Mouse (Mus musculus) stomach, embryonic 14.5 days (tissue): ENCODE data around the gene Nfat5. TPM values are rescaled to one million over a fixed set of nuclear protein-coding genes. Genes with fewer than 3 reads are reported as not detected.

Source experiments
- ATAC-seq: fragments of 200-750 bp; cut with Nextera tagmentation; 2 replicates; pipeline ENCODE4 v1.8.0; 2017; ENCODE audit warnings: low read depth, moderate TSS enrichment; ENCODE audit not compliant: insufficient number of reproducible peaks, insufficient read depth, low FRiP score
- H3K27ac ChIP-seq: fragments of 300-500 bp; sonication (generic); 2 replicates; pipeline ENCODE4 v1.5.1; 2014; ENCODE audit warnings: mild to moderate bottlenecking, low read length, moderate library complexity, mixed read lengths
- H3K27me3 ChIP-seq: fragments of 300-500 bp; sonication (generic); 2 replicates; pipeline ENCODE4 v1.6.1; 2014; ENCODE audit warnings: low read length, control low read depth, mixed read lengths; ENCODE audit not compliant: control insufficient read depth, insufficient read depth
- H3K36me3 ChIP-seq: fragments of 300-500 bp; sonication (generic); 2 replicates; pipeline ENCODE4 v1.6.1; 2014; ENCODE audit warnings: mild to moderate bottlenecking, control low read depth, low read length, moderate library complexity, mixed read lengths; ENCODE audit not compliant: control insufficient read depth, insufficient read depth
- H3K4me1 ChIP-seq: fragments of 300-500 bp; sonication (generic); 2 replicates; pipeline ENCODE4 v1.6.1; 2014; ENCODE audit warnings: low read length, control low read depth, mixed read lengths; ENCODE audit not compliant: control insufficient read depth, insufficient read depth
- H3K4me2 ChIP-seq: fragments of 300-500 bp; sonication (generic); replicated peaks from 2 replicates; pipeline ENCODE4 v1.6.1; 2014; ENCODE audit warnings: low read depth, low read length, control low read depth
- H3K4me3 ChIP-seq: fragments of 300-500 bp; sonication (generic); 2 replicates; pipeline ENCODE4 v1.5.1; 2014; ENCODE audit warnings: low read depth, low read length, control low read depth
- H3K9ac ChIP-seq: fragments of 300-500 bp; sonication (generic); replicated peaks from 2 replicates; pipeline ENCODE4 v1.6.1; 2014; ENCODE audit warnings: low read depth, mild to moderate bottlenecking, control low read depth, low read length, moderate library complexity, mixed read lengths
- H3K9me3 ChIP-seq: fragments of 300-500 bp; sonication (generic); 2 replicates; pipeline ENCODE4 v1.6.1; 2016; ENCODE audit warnings: low read depth, low read length, control low read depth; ENCODE audit not compliant: control insufficient read depth
- WGBS: fragments of 180-500 bp; shearing (Covaris S2); extraction: QIAGEN DNeasy Blood & Tissue Kit; methylation state at CpG from one replicate; pipeline ENCODE4 v1.1.7; 2014; 5-methylcytosine and 5-hydroxymethylcytosine counted together
- polyA plus RNA-seq: library from polyadenylated mRNA; unstranded; fragments of >200 nt; fragmentation: Nextera tagmentation; extraction: Ambion mirVana; gene quantifications from 2 replicates; pipeline ENCODE4 v1.2.1, GENCODE M21; 2014

Gene Nfat5
- polyA plus RNA-seq, 1 experiment from 2014 or later: 20.7 TPM

GRCm38 (mm10) chr8:107384651-107385050 lies 91.4 kb downstream of the Nfat5 start:
- H3K4me1 ChIP-seq: no peaks in the 10 kb centered on the region
- H3K27me3 ChIP-seq: no peaks in the 10 kb centered on the region
- no peak overlapping the region for H3K4me3 ChIP-seq
- no peak for ATAC-seq
- WGBS: 37% methylated on average over 5 of the region's 5 CpGs
- no peaks in the 10 kb centered on the region for H3K36me3 ChIP-seq
- no peak overlapping the region for H3K27ac ChIP-seq
- no peaks in the 10 kb centered on the region for H3K9me3 ChIP-seq
- H3K4me2 ChIP-seq: no peak overlapping the region
- no peak overlapping the region for H3K9ac ChIP-seq

DNA sequence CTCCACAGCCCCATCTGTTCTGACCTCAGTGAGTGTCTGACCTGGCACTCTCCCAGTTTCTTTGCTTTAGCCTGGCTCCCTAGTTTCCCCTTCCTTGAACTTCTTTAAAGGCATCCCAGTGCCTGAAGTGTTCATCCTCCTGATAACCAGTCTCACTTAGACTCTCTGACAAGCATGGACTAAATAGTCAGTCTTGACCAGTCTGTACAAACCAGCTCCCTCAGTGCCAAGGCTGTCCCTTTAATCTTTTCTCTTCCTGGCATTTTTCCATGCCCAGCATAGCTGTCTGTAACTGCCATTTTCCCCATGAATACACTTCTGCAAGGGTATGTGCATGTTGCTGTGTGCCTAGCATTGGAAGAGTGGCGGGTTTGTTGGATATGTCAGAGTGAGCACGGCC lies 91.8 kb downstream of the Nfat5 start:
- no peak overlapping the region for H3K27ac ChIP-seq
- ATAC-seq: no peak
- no peaks in the 10 kb centered on the region for H3K27me3 ChIP-seq
- 79% methylated on average over 2 of the region's 2 CpGs for WGBS
- H3K4me3 ChIP-seq: no peak overlapping the region
- no peak overlapping the region for H3K9ac ChIP-seq
- H3K36me3 ChIP-seq: no peaks in the 10 kb centered on the region
- H3K4me1 ChIP-seq: no peaks in the 10 kb centered on the region
- no peaks in the 10 kb centered on the region for H3K9me3 ChIP-seq
- no peak overlapping the region for H3K4me2 ChIP-seq

DNA sequence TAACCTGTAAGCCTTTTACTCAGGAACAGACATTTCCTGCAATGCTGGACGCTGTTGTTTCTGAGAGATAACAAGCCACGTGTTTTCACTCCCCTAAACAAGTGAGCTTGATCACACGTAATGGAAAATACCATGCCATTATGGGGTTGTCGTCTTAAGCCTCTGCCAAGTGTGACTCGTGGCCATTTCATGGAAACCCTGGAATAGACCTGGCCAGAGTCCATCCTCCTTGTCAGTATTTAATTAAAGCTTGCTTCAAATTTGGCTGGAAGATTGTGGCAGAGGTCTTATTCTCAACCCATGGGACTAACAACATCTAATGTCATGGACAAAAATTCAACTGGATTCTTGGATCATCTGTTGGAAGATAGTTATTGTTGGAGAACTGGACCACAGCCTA lies 92.9 kb downstream of the Nfat5 start:
- H3K27me3 ChIP-seq: no peaks in the 10 kb centered on the region
- H3K27ac ChIP-seq: no peak overlapping the region
- WGBS: 49% methylated on average over 5 of the region's 5 CpGs
- H3K9ac ChIP-seq: no peak overlapping the region
- ATAC-seq: no peak
- no peak overlapping the region for H3K4me3 ChIP-seq
- no peaks in the 10 kb centered on the region for H3K9me3 ChIP-seq
- no peak overlapping the region for H3K4me2 ChIP-seq
- no peaks in the 10 kb centered on the region for H3K4me1 ChIP-seq
- H3K36me3 ChIP-seq: no peaks in the 10 kb centered on the region

GRCm38 (mm10) chr8:107386642-107387041 lies 93.4 kb downstream of the Nfat5 start:
- no peak for ATAC-seq
- Histone ChIP-seq H3K9me3 (no peaks in the 10 kb centered on the region), H3K27me3 (no peaks in the 10 kb centered on the region), H3K4me2 (no peak overlapping the region), H3K36me3 (no peaks in the 10 kb centered on the region), H3K27ac (no peak overlapping the region), H3K9ac (no peak overlapping the region), H3K4me3 (no peak overlapping the region), H3K4me1 (no peaks in the 10 kb centered on the region)
- WGBS: 30% methylated on average over 3 of the region's 3 CpGs

DNA sequence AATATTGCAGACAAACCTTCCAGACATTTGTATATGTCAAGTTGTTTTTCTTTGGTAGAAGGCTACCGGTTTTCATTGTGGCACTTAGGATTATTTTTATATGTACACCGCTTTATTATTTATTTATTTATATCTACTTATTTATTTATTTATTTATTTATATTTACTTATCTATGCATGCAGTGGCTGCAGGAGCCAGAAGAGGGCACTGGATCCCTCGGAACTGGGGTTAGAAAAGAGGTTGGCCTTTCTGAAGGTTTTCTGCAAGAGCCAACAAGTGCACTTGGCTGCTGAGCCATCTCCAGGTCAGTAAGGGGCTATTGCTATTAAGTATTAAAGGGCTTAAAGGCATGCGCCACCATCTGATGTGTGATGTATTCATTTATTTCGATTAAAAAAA lies 94.6 kb downstream of the Nfat5 start:
- Histone ChIP-seq H3K9ac (no peak overlapping the region), H3K4me3 (no peak overlapping the region), H3K4me2 (no peak overlapping the region), H3K4me1 (no peaks in the 10 kb centered on the region), H3K36me3 (no peaks in the 10 kb centered on the region), H3K9me3 (no peaks in the 10 kb centered on the region), H3K27me3 (no peaks in the 10 kb centered on the region), H3K27ac (no peak overlapping the region)
- ATAC-seq: no peak
- WGBS: 68% methylated on average over 5 of the region's 5 CpGs

- H3K9me3 ChIP-seq: no peaks in the 10 kb centered on the region
- H3K9ac ChIP-seq: no peak overlapping the region
- no peak overlapping the region for H3K27ac ChIP-seq
- no peaks in the 10 kb centered on the region for H3K27me3 ChIP-seq
- WGBS: 59% methylated on average over 8 of the region's 8 CpGs
- no peaks in the 10 kb centered on the region for H3K36me3 ChIP-seq
- no peak overlapping the region for H3K4me2 ChIP-seq
- no peak overlapping the region for H3K4me3 ChIP-seq
- H3K4me1 ChIP-seq: no peaks in the 10 kb centered on the region
- no peak for ATAC-seq
Measured at GRCm38 (mm10) chr8:107389557-107389956, 96.3 kb downstream of the Nfat5 start.

DNA sequence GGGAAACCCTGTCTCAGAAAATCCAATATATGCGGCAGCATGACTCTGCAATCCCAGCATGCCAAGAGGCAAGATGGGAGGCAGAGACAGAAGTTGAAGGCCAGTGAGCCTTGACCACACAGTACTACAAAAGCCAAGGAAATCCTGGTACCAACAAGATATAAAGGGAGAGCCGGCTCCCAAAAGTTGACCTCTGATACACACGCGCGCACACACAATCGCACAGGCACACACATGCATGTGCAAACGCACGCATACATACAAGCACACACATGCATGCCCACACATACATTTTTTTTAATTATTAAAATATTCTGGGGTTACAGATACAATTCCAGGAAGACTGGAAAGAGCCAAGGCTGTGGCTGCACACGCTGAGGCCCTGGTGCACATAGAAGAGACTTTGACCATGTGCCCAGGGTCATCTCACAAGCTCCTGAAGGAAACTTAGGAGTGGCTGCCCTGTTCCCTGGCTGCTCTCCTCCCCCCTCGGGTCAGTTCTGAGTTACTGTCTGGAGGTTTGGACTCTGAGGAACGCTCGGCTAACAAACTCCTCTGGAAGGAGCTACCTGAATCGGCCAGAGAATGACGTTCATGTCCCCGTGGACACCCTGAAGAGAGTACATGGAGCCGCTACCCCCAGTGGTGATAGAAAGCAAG lies 97.3 kb downstream of the Nfat5 start:
- H3K4me1 ChIP-seq: no peaks in the 10 kb centered on the region
- H3K9ac ChIP-seq: no peak overlapping the region
- no peaks in the 10 kb centered on the region for H3K9me3 ChIP-seq
- no peak for ATAC-seq
- no peak overlapping the region for H3K4me3 ChIP-seq
- no peaks in the 10 kb centered on the region for H3K27me3 ChIP-seq
- no peak overlapping the region for H3K27ac ChIP-seq
- H3K4me2 ChIP-seq: no peak overlapping the region
- WGBS: 96% methylated on average over 16 of the region's 16 CpGs
- no peaks in the 10 kb centered on the region for H3K36me3 ChIP-seq

GRCm38 (mm10) chr8:107391136-107391516 lies 97.9 kb downstream of the Nfat5 start:
- H3K4me3 ChIP-seq: no peak overlapping the region
- no peak overlapping the region for H3K4me2 ChIP-seq
- H3K27me3 ChIP-seq: no peaks in the 10 kb centered on the region
- no peaks in the 10 kb centered on the region for H3K36me3 ChIP-seq
- WGBS: 72% methylated on average over 4 of the region's 4 CpGs
- ATAC-seq: no peak
- no peaks in the 10 kb centered on the region for H3K4me1 ChIP-seq
- H3K27ac ChIP-seq: no peak overlapping the region
- H3K9me3 ChIP-seq: no peaks in the 10 kb centered on the region
- H3K9ac ChIP-seq: no peak overlapping the region

- Histone ChIP-seq H3K27me3 (no peaks in the 10 kb centered on the region), H3K9ac (no peak overlapping the region), H3K9me3 (no peaks in the 10 kb centered on the region), H3K27ac (no peak overlapping the region), H3K36me3 (no peaks in the 10 kb centered on the region), H3K4me3 (no peak overlapping the region), H3K4me2 (no peak overlapping the region), H3K4me1 (0 out of 2 replicates have a peak, but pooled peaks cover 4% of the 10 kb centered on the region)
- no peak for ATAC-seq
Measured at GRCm38 (mm10) chr8:107395397-107395796, 102.1 kb downstream of the Nfat5 start.
